Mouse (Mus musculus) stomach, embryonic 15.5 days (tissue): ENCODE measurements at regions not wholly inside any gene's neighbourhood (a gene's known extent, or its start where the extent isn't known, plus 50 kb on each side); places are given as distances from the start of the nearest gene placed in this dataset.
A peak's percentile ranks its signal among the peaks of the same experiment; 100 is the strongest.

Source experiments
- ATAC-seq: fragments of 200-750 bp; cut with Nextera tagmentation; 2 replicates; pipeline ENCODE4 v1.8.0; 2017; ENCODE audit warnings: low read depth, moderate number of reproducible peaks, moderate TSS enrichment; ENCODE audit not compliant: insufficient read depth, low FRiP score
- H3K27ac ChIP-seq: fragments of 300-500 bp; sonication (generic); 2 replicates; pipeline ENCODE4 v1.5.1; 2015; ENCODE audit warnings: mild to moderate bottlenecking, inconsistent platforms
- H3K27me3 ChIP-seq: fragments of 300-500 bp; sonication (generic); replicated peaks from 2 replicates; pipeline ENCODE4 v1.6.1; 2015; ENCODE audit warnings: inconsistent platforms
- H3K36me3 ChIP-seq: fragments of 300-500 bp; sonication (generic); 2 replicates; pipeline ENCODE4 v1.6.1; 2015; ENCODE audit warnings: inconsistent platforms
- H3K4me1 ChIP-seq: fragments of 300-500 bp; sonication (generic); 2 replicates; pipeline ENCODE4 v1.6.1; 2015; ENCODE audit warnings: inconsistent platforms
- H3K4me2 ChIP-seq: fragments of 300-500 bp; sonication (generic); 2 replicates; pipeline ENCODE4 v1.6.1; 2015; ENCODE audit warnings: mild to moderate bottlenecking, inconsistent platforms
- H3K4me3 ChIP-seq: fragments of 300-500 bp; sonication (generic); replicated peaks from 2 replicates; pipeline ENCODE4 v1.5.1; 2015; ENCODE audit warnings: inconsistent platforms
- H3K9ac ChIP-seq: fragments of 300-500 bp; sonication (generic); 2 replicates; pipeline ENCODE4 v1.6.1; 2015; ENCODE audit warnings: inconsistent platforms
- H3K9me3 ChIP-seq: fragments of 300-500 bp; sonication (generic); 2 replicates; pipeline ENCODE4 v1.6.1; 2016; ENCODE audit warnings: inconsistent platforms
- WGBS: fragments of 180-500 bp; shearing (Covaris S2); methylation state at CpG from one replicate; pipeline ENCODE4 v1.1.7; 2015; 5-methylcytosine and 5-hydroxymethylcytosine counted together

DNA sequence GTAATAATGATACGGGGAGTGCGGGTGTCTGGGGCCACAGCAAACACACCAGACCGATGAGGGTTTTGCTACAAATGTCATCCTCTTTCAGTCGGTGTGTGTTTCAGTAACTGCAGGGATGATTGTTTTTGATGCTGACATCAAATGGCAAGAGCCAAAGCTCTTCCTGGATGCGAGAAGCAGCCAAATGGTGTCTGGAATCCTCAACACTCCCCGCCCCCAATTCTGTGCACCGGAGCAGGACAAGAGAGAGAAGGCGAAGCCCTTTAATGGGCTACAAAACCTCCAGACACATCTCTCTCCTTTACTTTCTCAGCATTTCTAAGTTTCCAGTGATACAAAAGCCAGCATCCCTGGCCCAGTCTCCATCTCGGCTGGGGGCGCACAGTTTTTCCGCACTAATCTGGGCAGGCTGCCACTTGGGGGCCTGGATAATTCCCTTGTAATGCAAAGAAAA is 94.1 kb upstream of the Fbxo11 start:
- WGBS = 21% methylated on average over 11 of the region's 11 CpGs
- no peaks in the 10 kb centered on the region for H3K27me3 ChIP-seq
- no peaks in the 10 kb centered on the region for H3K36me3 ChIP-seq
- no peak overlapping the region for H3K9ac ChIP-seq
- H3K27ac ChIP-seq = no peak overlapping the region
- no peaks in the 10 kb centered on the region for H3K9me3 ChIP-seq
- H3K4me3 ChIP-seq = no peak overlapping the region
- no peak for ATAC-seq
- H3K4me2 ChIP-seq = 0 out of 2 replicates have a peak overlapping the region, but pooled peaks have one; percentile 8
- no peaks in the 10 kb centered on the region for H3K4me1 ChIP-seq

DNA sequence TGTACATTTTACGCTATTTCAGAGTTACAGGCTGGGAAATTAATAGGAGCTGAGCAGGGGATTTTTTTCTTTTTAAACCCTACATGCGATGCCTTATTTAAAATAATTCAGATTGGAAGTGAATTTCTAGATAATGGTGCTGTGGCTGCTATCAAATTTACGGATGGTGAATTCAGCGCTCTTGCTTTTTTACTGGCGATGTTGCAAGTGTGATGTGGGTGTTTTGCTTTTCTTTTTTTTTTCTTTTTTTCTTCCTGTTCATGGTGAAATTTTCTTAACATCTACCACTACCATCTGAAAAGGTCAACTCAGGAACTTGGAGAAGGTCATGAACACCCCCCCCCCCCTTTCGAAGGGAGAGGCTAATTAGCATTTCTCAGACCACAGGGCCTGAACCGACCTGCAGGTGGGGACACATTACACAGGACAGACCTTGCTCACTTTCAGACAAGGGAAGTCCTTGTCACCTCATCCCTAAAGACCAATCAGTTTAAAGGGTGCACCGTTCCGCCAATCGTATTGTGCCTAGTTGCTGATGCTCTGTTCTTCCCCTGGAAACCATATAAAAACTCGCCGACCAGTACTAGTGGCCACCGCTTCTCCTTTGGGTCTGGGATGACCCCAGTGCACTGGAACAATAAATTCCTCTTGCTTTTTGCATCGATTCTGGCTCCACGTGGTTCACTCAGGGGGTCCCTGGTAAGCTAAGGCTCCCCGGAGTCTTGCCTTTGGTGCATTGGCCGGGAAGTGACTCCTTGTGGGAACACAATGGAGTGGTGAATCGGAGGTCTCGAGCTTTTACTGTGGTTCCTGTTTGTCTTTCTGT is 95.0 kb upstream of the Fbxo11 start:
- Histone ChIP-seq H3K27me3 (no peaks in the 10 kb centered on the region), H3K27ac (no peak overlapping the region), H3K9me3 (no peaks in the 10 kb centered on the region), H3K4me3 (no peak overlapping the region), H3K4me2 (no peak overlapping the region), H3K4me1 (no peaks in the 10 kb centered on the region), H3K9ac (no peak overlapping the region), H3K36me3 (no peaks in the 10 kb centered on the region)
- no peak for ATAC-seq
- WGBS = 57% methylated on average over 19 of the region's 19 CpGs

DNA sequence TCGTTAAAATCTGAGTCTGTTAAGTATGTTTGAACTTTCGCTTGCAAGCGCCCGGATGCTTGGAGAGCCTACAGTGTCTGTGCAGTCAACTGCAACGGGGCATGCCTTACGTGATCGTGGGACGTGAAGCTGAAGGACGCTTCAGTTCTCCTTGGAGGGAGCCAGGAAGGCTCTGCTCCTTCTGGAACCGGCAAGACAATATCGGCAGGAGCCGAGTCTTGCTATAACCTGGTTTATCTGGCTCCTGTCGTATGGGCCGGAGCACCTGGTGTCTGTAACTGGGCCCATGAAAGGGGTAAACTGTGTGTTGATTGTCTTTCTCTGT is 95.5 kb upstream of the Fbxo11 start:
- no peak for ATAC-seq
- no peak overlapping the region for H3K27ac ChIP-seq
- H3K4me2 ChIP-seq = no peak overlapping the region
- 88% methylated on average over 14 of the region's 14 CpGs for whole genome bisulfite sequencing
- no peak overlapping the region for H3K4me3 ChIP-seq
- H3K4me1 ChIP-seq = no peaks in the 10 kb centered on the region
- no peaks in the 10 kb centered on the region for H3K27me3 ChIP-seq
- no peaks in the 10 kb centered on the region for H3K9me3 ChIP-seq
- H3K36me3 ChIP-seq = no peaks in the 10 kb centered on the region
- H3K9ac ChIP-seq = no peak overlapping the region

DNA sequence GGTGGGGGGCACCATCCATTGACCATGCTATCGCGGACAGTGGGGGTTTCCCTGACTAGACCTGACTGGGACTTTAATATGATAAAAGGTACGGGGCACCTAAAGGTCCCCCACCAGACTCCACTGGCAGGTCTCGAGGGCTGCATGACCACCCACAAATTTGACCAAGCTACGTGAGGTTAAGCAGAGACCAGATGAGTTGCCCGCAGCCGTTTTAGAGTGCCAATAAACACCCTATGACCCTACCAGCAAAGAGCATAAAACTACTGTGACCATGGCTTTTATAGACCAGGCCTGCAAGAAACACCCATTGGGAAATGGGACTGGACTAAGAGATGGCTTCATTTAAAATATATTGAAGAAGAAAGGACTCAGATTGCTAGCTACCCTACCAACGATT is 96.7 kb upstream of the Fbxo11 start:
- ATAC-seq = no peak
- no peaks in the 10 kb centered on the region for H3K4me1 ChIP-seq
- H3K9ac ChIP-seq = no peak overlapping the region
- no peak overlapping the region for H3K4me3 ChIP-seq
- H3K9me3 ChIP-seq = no peaks in the 10 kb centered on the region
- no peak overlapping the region for H3K27ac ChIP-seq
- no peaks in the 10 kb centered on the region for H3K36me3 ChIP-seq
- no peak overlapping the region for H3K4me2 ChIP-seq
- no peaks in the 10 kb centered on the region for H3K27me3 ChIP-seq
- 93% methylated on average over 8 of the region's 8 CpGs for WGBS

DNA sequence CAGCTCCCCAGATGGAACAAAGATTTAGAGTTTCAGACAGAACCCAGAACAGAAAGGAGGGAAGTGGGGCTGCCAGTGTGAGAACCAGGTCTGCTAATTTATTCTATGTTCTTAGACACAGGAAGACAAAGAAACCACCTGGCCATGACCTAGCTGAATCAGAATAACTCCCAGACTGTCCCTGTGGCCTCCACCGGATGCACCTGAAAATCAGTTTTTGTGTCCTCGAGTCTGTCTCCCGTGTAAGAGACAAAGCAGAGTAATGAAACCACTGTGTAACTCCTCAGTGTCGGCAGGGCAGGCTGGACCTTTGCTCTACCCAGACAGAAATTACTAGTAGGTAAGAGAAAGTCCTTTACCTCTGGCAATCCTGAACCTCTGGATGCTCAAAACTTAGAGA is 99.7 kb upstream of the Fbxo11 start:
- 74% methylated on average over 4 of the region's 4 CpGs for WGBS
- Histone ChIP-seq H3K27me3 (no peaks in the 10 kb centered on the region), H3K9ac (no peak overlapping the region), H3K4me2 (no peak overlapping the region), H3K36me3 (no peaks in the 10 kb centered on the region), H3K4me1 (no peaks in the 10 kb centered on the region), H3K9me3 (no peaks in the 10 kb centered on the region), H3K27ac (no peak overlapping the region), H3K4me3 (no peak overlapping the region)
- no peak for ATAC-seq

DNA sequence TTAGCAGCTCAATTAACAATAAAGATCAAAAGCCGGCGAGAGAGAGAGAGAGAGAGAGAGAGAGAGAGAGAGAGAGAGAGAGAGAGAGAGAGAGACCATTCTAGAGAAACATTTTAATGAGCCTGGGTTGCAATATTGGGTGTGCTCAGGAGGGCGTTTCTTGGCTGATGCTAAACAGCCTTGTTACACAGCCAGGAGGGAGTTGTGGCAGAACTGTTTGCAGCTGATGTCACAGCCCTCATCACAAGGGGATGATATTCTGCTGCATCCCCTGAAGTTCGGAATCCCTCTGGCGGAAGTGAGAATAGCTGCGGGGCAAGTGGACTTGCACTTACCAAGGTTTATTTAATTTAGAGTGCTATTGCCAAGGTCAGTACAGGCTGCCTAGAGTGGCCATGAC is 100.7 kb upstream of the Fbxo11 start:
- WGBS = 81% methylated on average over 6 of the region's 6 CpGs

DNA sequence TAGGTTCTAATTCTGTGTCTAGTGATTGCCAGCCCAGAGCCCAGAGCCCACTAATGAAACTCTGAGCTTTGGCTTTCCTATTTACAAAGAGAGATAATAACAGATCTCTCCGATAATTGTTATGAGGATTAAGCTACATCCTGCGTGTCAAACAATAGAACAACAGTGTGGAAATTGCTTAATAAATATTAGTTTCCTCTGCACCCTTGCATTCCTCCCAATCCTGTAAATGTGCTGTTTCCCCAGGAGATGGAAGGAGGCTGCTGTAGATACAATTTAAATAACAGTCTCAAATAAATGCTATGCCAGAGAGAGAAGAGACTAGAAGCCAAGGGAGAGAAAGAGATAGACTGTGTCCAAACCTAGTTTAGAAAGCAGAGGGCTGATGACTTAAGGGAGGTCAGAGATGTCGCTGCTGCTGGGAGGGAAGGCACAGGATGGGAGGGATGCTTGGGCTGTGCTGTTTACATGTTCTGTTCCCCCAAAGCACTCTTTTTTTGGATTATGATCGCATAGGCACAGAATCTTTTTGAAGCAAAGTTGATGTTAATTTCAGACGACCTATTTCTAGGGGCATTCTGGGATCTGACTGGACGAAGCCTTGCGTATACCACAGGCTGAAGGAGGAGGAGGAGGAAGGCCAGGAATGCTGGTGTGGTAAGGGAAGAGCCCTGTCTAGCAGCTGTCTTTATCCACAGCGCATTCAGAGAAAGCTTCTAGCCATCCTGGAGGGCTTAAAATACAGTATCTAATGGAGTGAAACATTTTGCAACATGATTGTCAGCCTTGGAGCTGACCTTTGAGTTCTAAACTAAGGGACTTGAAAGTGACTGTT is 103.4 kb upstream of the Fbxo11 start:
- Histone ChIP-seq H3K9me3 (no peaks in the 10 kb centered on the region), H3K9ac (no peak overlapping the region), H3K27ac (no peak overlapping the region), H3K4me3 (no peak overlapping the region), H3K4me1 (no peaks in the 10 kb centered on the region), H3K4me2 (no peak overlapping the region), H3K27me3 (no peaks in the 10 kb centered on the region), H3K36me3 (no peaks in the 10 kb centered on the region)
- ATAC-seq = no peak
- WGBS = 50% methylated on average over 8 of the region's 8 CpGs

More for the DNA sequence above, 100.7 kb upstream of the Fbxo11 start:
- Histone ChIP-seq H3K9ac (no peak overlapping the region), H3K4me3 (no peak overlapping the region), H3K4me1 (no peaks in the 10 kb centered on the region), H3K27ac (no peak overlapping the region), H3K9me3 (no peaks in the 10 kb centered on the region), H3K4me2 (no peak overlapping the region), H3K27me3 (no peaks in the 10 kb centered on the region), H3K36me3 (no peaks in the 10 kb centered on the region)
- ATAC-seq = no peak

DNA sequence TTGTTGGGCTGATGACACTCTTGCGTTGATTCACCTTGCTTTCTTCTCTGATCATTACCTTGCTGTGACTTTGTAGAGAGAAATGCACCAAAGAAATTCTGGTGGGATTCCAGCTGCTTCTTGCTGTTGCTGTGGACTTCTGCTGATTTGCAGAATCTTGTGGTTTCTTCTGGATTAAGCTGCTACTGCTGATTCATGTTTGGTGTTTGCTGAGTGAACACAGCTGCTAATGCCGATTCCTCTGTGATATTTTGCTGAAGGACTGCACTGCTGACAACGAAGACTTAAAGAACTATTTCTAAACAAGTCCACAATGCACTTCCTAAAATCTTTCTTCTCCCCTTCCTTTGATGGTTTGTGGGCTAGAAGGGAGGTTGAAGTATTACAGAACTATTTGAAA is 106.5 kb upstream of the Fbxo11 start:
- Histone ChIP-seq H3K27ac (no peak overlapping the region), H3K27me3 (no peaks in the 10 kb centered on the region), H3K4me1 (no peaks in the 10 kb centered on the region), H3K9ac (no peak overlapping the region), H3K4me3 (no peak overlapping the region), H3K4me2 (no peak overlapping the region), H3K36me3 (no peaks in the 10 kb centered on the region), H3K9me3 (no peaks in the 10 kb centered on the region)
- WGBS = 63% methylated on average over 3 of the region's 3 CpGs
- ATAC-seq = no peak

DNA sequence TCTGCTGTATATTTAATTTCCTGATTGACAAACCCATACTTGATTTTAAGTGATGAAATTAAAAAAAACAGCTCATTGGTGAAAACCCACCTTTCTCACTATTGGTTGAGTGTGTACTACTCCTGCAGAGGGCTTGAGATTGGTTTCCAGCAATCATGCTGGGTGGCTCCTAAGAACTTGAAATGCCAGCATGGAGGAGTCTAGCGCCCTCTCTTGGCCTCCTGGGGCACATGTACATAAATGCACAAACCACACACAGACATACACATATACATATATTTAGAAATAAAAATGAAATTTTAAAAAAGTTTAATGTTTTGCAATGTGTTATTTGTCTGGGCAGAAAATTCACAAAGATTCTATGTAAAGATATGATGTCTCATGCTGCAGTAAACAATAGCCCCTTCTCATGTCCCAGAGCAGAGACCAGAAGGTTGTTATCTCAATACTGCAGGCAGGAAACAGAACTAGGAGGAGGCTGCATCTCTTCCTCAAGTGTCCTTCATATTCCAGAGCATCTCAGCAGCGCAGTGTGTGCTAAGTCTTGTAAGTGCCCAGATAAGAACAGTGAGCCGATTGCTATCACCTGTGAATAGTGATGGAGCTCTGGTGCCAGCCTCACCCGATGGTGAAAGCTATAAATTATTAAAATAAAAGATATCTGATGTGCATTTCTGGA is 108.4 kb upstream of the Fbxo11 start:
- H3K4me1 ChIP-seq = no peaks in the 10 kb centered on the region
- H3K4me2 ChIP-seq = no peak overlapping the region
- no peaks in the 10 kb centered on the region for H3K36me3 ChIP-seq
- H3K27ac ChIP-seq = no peak overlapping the region
- 70% methylated on average over 4 of the region's 4 CpGs for WGBS
- no peak overlapping the region for H3K9ac ChIP-seq
- no peaks in the 10 kb centered on the region for H3K27me3 ChIP-seq
- no peak overlapping the region for H3K4me3 ChIP-seq
- no peaks in the 10 kb centered on the region for H3K9me3 ChIP-seq
- ATAC-seq = no peak

DNA sequence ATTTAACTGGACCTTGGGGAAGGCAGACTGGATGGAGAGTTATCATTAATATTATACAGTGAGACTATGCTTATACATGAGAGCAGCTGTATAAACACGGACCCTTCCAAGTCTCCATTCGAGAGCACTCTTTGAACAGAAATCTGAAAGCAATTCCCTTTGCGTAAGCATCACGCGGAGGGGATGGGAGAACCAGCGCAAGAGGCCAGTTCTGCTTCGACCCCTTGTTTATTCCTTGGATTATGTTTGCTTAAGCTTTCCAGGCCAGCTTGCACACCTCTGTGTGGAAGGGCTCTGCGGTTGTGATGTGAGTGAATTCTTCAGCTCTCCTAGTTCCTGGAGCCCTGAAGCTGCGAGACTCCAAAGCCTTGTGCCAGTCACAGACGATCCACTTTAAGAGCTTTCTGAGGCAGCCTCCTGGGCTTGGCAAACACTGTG is 109.2 kb upstream of the Fbxo11 start:
- H3K4me2 ChIP-seq = peak overlapping the region; percentile 38
- H3K4me3 ChIP-seq = peak overlapping the region; percentile 8; the same call in 1 of the 2 replicates
- no peaks in the 10 kb centered on the region for H3K36me3 ChIP-seq
- H3K27me3 ChIP-seq = no peaks in the 10 kb centered on the region
- whole genome bisulfite sequencing = 36% methylated on average over 10 of the region's 10 CpGs
- ATAC-seq = peak; percentile 39; the same call in 1 of the 2 replicates
- peak overlapping the region; percentile 38 for H3K27ac ChIP-seq
- no peak overlapping the region for H3K9ac ChIP-seq
- H3K9me3 ChIP-seq = no peaks in the 10 kb centered on the region
- no peaks in the 10 kb centered on the region for H3K4me1 ChIP-seq

DNA sequence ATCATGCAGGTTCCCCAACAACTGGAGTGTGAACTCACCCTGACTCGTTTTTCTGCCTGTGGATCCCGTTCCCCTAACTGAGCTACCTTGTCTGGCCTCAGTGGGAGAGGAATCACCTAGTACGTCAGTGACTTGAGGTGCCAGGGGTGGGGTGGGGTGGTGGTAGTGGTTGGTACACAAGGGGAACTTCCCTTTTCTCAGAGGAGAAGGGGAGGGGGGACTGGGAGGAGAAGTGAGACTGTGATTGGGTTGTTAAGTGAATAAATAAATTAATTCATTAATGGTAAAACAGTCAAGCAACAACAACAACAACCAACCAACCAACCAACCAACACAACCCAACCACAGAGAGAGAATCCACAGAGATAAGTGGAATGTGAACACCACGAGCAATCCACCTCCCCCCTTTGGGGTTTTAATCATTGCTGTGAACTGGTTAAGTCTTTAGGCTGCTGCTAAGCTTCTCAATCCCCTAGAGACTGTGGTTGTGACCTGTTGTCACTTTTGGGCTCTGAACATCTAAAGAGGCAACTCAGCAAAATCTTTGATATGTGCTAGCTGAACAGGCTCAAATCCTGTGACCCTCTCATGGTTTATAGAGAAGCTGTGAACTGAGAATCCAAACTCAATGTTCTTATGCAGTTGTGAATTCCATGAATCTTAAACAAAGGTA is 111.0 kb upstream of the Fbxo11 start:
- Histone ChIP-seq H3K4me1 (no peaks in the 10 kb centered on the region), H3K36me3 (no peaks in the 10 kb centered on the region), H3K9ac (no peak overlapping the region), H3K27ac (no peak overlapping the region), H3K4me3 (no peak overlapping the region), H3K4me2 (no peak overlapping the region), H3K9me3 (no peaks in the 10 kb centered on the region), H3K27me3 (no peaks in the 10 kb centered on the region)
- 78% methylated on average over 4 of the region's 4 CpGs for WGBS
- ATAC-seq = no peak
